Mouse (Mus musculus) ES-Bruce4 (cell line): ENCODE results near the gene Bmp10. TPM values are rescaled to one million over a fixed set of nuclear protein-coding genes. Genes with fewer than 3 reads are reported as not detected.

Experiments
- H3K27ac ChIP-seq: 2 replicates; pipeline ENCODE4 v1.5.1; 2012; ENCODE audit warnings: low read length, inconsistent platforms; ENCODE audit not compliant: insufficient read depth
- H3K27me3 ChIP-seq: 2 replicates; pipeline ENCODE4 v1.6.1; 2012; ENCODE audit warnings: mild to moderate bottlenecking, low read length, inconsistent platforms; ENCODE audit not compliant: control insufficient read depth, poor library complexity, insufficient read depth, severe bottlenecking
- H3K36me3 ChIP-seq: 2 replicates; pipeline ENCODE4 v1.6.1; 2012; ENCODE audit warnings: inconsistent platforms, mild to moderate bottlenecking, low read length, moderate library complexity; ENCODE audit not compliant: control insufficient read depth, poor library complexity, insufficient read depth, severe bottlenecking
- H3K4me1 ChIP-seq: one replicate; pipeline ENCODE4 v1.8.1; 2011; ENCODE audit warnings: low read length; ENCODE audit not compliant: control insufficient read depth, insufficient read depth
- H3K4me3 ChIP-seq: 2 replicates; pipeline ENCODE4 v1.5.1; 2011; ENCODE audit warnings: low read depth, mild to moderate bottlenecking, low read length
- H3K9ac ChIP-seq: 2 replicates; pipeline ENCODE4 v1.6.1; 2012; ENCODE audit warnings: low read depth, mild to moderate bottlenecking, inconsistent platforms; ENCODE audit not compliant: poor library complexity, severe bottlenecking
- H3K9me3 ChIP-seq: replicated peaks from 2 replicates; pipeline ENCODE4 v1.6.1; 2012; ENCODE audit warnings: mild to moderate bottlenecking, low read length, inconsistent platforms; ENCODE audit not compliant: control insufficient read depth, poor library complexity, insufficient read depth, severe bottlenecking
- CTCF ChIP-seq: IDR thresholded peaks from one replicate; pipeline ENCODE4 v1.8.1; 2011; ENCODE audit warnings: low read depth, low read length
- EP300 ChIP-seq: IDR thresholded peaks from 2 replicates; pipeline ENCODE4 v1.6.1; 2011; ENCODE audit warnings: low read depth, low read length; ENCODE audit not compliant: insufficient read depth
- POLR2A ChIP-seq: IDR thresholded peaks from one replicate; pipeline ENCODE4 v1.8.1; 2011; ENCODE audit warnings: low read length; ENCODE audit not compliant: insufficient read depth
- polyA plus RNA-seq: library from polyadenylated mRNA; stranded (reverse); fragments of >200 nt; gene quantifications from 2 replicates; pipeline ENCODE4 v1.2.4, GENCODE M21; 2011; ENCODE audit warnings: low read depth; ENCODE audit not compliant: missing spikeins, insufficient read depth, insufficient read length

The Bmp10 gene
- polyA plus RNA-seq, result not detected in 2 replicates

DNA sequence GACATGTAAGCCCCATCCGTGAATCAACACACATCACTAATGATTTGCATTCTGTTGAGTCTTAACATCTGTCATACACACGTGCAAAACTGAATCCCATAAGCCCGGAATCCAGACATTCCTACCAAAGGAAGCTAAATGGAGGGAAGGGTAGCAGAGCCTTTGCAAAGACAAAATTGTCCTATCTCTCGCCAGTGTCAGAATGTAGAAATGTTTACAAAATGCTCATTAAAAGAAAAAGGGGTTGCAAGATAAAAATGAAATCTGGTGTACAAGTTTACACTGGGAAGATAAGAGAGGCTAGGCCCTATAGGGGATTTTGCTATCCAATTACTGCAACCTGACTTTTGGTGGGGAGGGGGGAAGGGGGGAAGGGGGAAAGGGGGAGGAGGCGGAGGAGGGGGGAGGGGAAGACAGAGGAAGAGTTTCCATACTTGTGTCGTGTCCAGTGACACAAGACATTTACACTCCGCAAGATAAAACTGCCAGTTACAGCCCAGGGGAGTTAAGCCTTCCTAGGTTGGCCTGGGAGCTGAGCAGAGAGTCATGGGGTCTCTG lies at the start of gene Bmp10:
Gene Bmp10, plus strand, starts transcription at position 508 of the 558 bp plus-strand sequence.
- no peaks in the 10 kb centered on the region for H3K27me3 ChIP-seq
- no peaks in the 10 kb centered on the region for H3K36me3 ChIP-seq
- TF ChIP-seq POLR2A (no peak), EP300 (no peak)
- no peak within 1 kb of the TSS for H3K4me3 ChIP-seq
- no peaks in the 10 kb centered on the region for H3K9me3 ChIP-seq
- H3K9ac ChIP-seq, result no peak within 1 kb of the TSS
- H3K27ac ChIP-seq, result no peak within 1 kb of the TSS
- no peaks in the 10 kb centered on the region for H3K4me1 ChIP-seq

DNA sequence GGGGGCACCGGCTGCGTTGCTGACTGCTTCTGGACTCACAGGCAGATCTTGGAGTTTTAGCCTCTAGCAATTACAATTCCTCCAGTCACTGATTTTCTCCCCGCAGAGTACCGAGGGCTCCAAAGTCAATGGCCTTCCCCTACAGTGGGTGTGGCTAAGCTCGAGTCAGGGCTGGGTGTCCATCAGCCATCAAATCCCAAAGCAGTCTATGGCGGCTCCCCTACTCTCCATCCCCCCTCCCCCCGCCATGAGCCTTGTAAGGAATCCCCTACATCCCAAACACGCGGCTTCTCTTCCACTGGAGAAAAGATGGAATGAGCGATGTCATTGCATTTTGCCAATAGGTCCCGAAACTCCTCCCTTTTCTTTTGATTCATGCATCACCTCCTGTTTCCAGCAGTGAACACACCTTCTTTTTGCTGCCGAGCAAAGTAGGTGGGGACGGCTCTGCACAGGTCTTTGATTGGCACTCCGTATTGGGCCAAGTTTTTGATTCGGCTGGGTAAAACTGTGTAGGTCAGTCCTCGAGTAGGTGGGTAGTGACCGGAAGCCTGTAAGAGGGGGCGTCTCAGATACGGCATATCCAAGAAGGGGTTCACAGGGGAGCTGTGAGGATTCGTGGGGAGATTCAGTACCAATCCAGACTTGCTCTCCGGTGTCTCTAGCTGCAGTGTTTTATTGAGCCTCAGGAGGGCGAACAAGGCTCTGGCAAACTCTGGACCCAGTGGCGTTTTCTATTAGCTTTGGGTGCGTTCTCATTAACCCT lies 44.7 kb upstream of the Bmp10 start:
- Histone ChIP-seq H3K4me1 (no peaks in the 10 kb centered on the region), H3K36me3 (no peaks in the 10 kb centered on the region), H3K27me3 (no peaks in the 10 kb centered on the region), H3K9ac (no peak overlapping the region), H3K27ac (no peak overlapping the region), H3K4me3 (peak overlapping the region; percentile 44), H3K9me3 (no peaks in the 10 kb centered on the region)
- TF ChIP-seq EP300 (no peak), CTCF (peak; percentile 22)

DNA sequence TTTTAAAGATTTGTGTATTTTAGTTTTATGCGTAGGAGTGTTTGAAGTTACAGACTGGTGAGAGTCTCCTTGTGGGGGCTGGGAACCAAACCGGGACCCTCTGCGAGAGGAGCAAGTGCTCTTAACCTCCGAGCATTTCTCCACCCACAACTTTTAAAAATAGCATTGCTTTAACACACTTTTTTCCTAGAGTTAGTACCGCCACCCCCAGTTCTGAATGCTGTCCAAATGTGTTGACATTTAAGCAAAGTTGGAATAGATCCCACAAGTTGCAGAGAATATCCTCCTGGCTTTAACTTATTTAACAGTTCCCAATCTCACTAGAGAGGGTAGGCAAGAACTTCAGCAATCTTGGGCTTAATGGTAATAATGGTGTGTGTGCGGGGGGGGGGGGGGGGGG lies 44.0 kb upstream of the Bmp10 start:
- H3K4me3 ChIP-seq, result no peak overlapping the region
- H3K9me3 ChIP-seq, result no peaks in the 10 kb centered on the region
- TF ChIP-seq POLR2A (no peak), EP300 (no peak), CTCF (no peak)
- H3K27me3 ChIP-seq, result no peaks in the 10 kb centered on the region
- H3K9ac ChIP-seq, result no peak overlapping the region
- H3K4me1 ChIP-seq, result no peaks in the 10 kb centered on the region
- no peak overlapping the region for H3K27ac ChIP-seq
- H3K36me3 ChIP-seq, result no peaks in the 10 kb centered on the region

DNA sequence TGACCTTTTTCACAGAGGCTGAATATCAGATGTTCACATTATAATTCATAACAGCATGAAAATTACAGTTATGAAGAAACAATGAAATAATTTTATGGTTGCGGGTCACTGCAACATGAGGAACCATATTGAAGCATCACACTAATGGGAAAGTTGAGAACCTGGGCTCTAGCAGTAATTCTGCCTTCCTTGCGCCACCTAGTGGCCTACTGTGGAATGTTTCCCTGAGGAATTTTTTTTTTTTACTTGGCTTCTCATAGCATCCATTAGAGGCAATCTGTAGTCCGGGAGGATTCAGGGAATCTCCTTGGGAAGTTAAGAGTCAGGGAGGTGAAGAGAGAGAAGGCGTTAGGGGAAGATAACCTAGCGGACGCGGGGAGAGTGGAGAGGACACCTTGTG lies 42.6 kb upstream of the Bmp10 start:
- H3K4me1 ChIP-seq, result no peaks in the 10 kb centered on the region
- H3K9ac ChIP-seq, result no peak overlapping the region
- no peak overlapping the region for H3K27ac ChIP-seq
- H3K27me3 ChIP-seq, result no peaks in the 10 kb centered on the region
- TF ChIP-seq EP300, result no peak
- TF ChIP-seq CTCF, result peak; percentile 30
- no peaks in the 10 kb centered on the region for H3K36me3 ChIP-seq
- no peak overlapping the region for H3K4me3 ChIP-seq
- no peaks in the 10 kb centered on the region for H3K9me3 ChIP-seq

DNA sequence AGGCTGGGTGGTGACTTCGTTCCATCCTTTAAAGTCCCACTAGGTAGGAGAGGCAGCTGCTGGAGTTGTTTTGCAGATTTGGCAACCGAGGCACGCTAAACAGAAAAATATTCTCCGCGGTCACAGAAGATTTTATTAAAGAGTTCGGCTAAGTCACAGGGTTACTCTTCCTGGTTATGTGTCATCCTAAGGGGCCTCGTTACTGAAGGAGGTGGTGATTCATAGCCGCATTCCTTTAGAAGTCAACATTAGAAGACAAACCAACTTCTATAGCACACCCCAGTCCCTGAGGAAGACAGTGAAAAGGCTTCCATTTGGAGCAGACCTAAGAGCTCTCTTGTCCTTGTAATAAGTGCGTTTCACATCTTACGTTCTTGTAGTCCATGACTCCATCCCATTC lies 42.1 kb upstream of the Bmp10 start:
- H3K4me3 ChIP-seq, result no peak overlapping the region
- TF ChIP-seq POLR2A (no peak), EP300 (no peak)
- H3K4me1 ChIP-seq, result no peaks in the 10 kb centered on the region
- no peaks in the 10 kb centered on the region for H3K27me3 ChIP-seq
- no peak overlapping the region for H3K27ac ChIP-seq
- no peaks in the 10 kb centered on the region for H3K36me3 ChIP-seq
- H3K9me3 ChIP-seq, result no peaks in the 10 kb centered on the region
- H3K9ac ChIP-seq, result no peak overlapping the region

DNA sequence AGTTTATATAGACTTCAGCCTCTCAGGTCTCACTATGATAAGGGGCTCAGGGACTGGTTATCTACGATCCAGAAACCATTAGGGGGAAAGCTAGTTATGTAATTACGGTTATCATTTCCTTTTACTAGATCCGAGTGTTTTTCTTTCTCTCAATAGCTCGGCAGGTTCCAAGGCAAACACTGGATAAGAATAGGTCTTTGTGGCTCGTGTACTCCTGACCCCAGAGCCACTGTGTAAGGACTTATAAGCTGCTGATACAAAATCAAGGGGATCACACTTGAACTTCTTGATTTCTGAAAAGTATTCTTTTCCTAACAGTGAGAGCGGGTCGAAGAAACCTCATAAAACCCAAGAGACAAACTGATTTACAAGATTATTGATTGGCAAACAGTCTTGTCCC lies 39.9 kb upstream of the Bmp10 start, which contains the start of gene Gkn3:
Gene Gkn3, minus strand, starts transcription at position 59 of the 400 bp plus-strand sequence.
- no peak for TF ChIP-seq EP300
- no peak for TF ChIP-seq CTCF
- no peak for TF ChIP-seq POLR2A
- no peaks in the 10 kb centered on the region for H3K9me3 ChIP-seq
- no peaks in the 10 kb centered on the region for H3K27me3 ChIP-seq
- no peak within 1 kb of the TSS for H3K4me3 ChIP-seq
- H3K4me1 ChIP-seq, result no peaks in the 10 kb centered on the region
- no peak within 1 kb of the TSS for H3K9ac ChIP-seq
- H3K36me3 ChIP-seq, result no peaks in the 10 kb centered on the region
- no peak within 1 kb of the TSS for H3K27ac ChIP-seq
